Mouse (Mus musculus) regulatory T cell (primary cell): ENCODE results near the gene Rbm38.

Source experiments
- in situ Hi-C: fragments of 300-600 bp; cut with MboI, MseI; formaldehyde crosslinking; loops from one replicate; pipeline ENCODE4 v1.15.1; 2025; ENCODE audit warnings: high pct_unique_total_duplicates

The Rbm38 gene

GRCm38 (mm10) chr2:173036055-173036454 lies 15.8 kb downstream of the Rbm38 start:
- in situ Hi-C loops, result no loop called here

DNA sequence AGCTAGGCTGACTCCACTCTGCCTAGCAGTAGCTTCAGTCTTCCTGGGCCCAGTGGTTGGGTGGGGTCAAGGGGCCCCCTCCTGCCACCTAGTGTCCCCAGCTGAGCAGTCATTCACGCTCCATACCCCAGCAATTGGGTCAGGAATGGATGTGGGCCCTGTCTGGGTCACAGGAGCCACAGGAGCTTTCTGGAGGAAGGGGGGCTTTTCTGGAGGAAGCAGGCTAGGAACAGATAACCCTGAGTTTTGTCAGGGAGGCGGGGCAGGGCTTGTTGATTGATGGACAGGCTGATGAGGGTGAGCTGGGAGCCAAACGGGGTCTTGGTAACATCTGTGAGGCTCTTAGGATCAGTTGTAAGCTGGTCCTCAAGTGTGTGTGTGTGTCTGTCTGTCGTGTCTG lies 16.3 kb downstream of the Rbm38 start:
- in situ Hi-C loops, result no loop called here

DNA sequence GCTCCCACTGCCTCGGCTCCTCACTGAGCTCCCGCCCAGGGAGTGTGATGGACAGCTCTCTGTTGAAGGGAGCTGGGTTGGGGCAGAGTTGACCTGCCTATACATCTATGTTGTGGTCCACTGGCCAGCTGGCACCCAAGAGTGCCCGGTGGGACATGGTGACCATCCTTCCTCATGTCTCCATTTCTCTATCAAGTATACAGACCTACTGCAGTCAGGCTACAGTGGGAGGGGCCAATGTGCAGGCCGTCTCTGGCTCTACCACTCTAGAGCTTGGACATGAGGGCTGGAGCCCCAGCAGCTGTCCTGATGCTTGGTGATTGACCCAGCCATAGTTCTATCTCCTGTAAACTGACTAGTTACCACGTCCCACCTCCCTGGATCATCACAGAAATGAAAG lies 17.0 kb downstream of the Rbm38 start:
- in situ Hi-C loops, result no loop called here

GRCm38 (mm10) chr2:173037827-173038607 lies 17.7 kb downstream of the Rbm38 start:
- in situ Hi-C loops, result no loop called here

- in situ Hi-C loops, result no loop called here
These were observed 18.7 kb downstream of the Rbm38 start for GRCm38 (mm10) chr2:173039041-173039440.

GRCm38 (mm10) chr2:173040803-173041202 lies 20.5 kb downstream of the Rbm38 start:
- in situ Hi-C loops, result no loop called here

DNA sequence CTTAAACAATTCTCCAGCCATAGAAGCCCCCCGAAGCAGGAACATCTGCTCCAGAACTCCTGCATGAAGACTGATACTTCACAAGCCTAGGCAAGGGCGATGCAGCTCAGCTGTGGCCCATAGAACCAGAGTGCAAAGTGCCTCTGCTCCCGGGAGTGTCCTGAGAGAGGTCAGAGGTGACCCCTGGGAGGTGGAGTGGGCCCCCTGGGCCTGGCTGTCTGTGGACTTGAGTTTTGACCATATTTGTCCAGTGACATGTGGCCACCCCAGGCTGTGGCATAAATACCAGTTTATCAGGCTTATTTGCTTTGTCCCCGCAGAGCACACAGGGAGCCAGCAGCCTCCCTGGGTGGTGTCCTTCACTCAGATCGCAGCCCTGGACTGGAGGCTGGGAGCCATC lies 20.9 kb downstream of the Rbm38 start:
- in situ Hi-C loops, result no loop called here

GRCm38 (mm10) chr2:173041893-173042292 lies 21.6 kb downstream of the Rbm38 start:
- in situ Hi-C loops, result no loop called here

GRCm38 (mm10) chr2:173042504-173043162 lies 22.3 kb downstream of the Rbm38 start:
- in situ Hi-C loops, result no loop called here

- in situ Hi-C loops, result no loop called here
These were observed 24.1 kb downstream of the Rbm38 start for GRCm38 (mm10) chr2:173044198-173044970.

DNA sequence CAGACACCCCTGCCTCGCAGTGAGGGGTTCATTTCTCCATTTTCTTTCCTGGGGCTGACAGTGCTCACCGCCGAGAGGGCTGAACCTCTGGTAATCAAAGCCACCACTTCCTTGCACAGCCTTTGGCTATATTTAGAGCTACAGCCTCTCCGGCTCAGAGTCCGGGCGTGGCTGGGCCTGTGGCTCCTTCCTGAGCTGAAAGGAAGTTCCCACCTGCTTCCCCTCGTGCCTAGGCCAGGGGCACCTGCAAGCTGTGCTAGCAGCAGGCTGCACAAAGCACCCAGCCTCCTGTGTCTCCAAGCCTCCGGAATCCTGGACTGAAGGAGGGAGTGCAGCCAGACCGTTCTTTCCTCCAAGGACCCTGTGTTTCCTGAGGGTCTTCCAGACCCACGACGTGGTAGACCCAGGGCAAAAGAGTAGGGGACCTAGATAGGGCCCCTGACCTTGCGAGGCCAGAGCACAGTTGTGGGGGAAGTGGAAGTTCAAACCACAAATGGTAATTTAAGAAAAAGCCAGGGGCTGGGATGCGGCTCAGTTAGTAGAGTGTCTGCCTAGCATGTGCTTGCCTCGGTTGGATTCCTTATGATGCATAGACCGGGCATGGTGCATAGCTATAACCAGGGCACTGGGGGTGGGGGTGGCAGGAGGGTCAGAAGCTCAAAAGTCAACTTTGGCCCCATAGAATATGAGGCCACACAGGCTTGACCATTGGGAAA lies 26.4 kb downstream of the Rbm38 start:
- in situ Hi-C loops, result no loop called here

- in situ Hi-C loops, result no loop called here
These were observed 27.2 kb downstream of the Rbm38 start for GRCm38 (mm10) chr2:173047471-173047870.

GRCm38 (mm10) chr2:173048041-173048745 lies 27.9 kb downstream of the Rbm38 start:
- in situ Hi-C loops, result no loop called here

DNA sequence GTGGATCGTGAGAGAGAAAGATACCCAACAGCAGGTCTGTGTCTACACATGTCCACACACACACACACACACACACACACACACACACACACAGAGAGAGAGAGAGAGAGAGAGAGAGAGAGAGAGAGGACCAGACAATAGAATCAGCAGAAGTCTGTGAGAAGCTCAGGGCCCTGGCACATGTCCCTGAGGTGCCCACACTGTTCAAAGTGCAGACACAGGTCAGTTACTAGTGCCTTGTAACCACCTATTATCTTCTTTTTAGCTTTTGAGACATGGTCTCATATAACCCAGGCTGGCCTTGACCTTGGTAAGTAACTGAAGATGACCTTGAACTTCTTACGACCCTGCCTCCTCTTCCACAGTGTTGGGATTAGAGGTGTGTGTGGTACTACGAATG lies 28.9 kb downstream of the Rbm38 start:
- in situ Hi-C loops, result no loop called here

DNA sequence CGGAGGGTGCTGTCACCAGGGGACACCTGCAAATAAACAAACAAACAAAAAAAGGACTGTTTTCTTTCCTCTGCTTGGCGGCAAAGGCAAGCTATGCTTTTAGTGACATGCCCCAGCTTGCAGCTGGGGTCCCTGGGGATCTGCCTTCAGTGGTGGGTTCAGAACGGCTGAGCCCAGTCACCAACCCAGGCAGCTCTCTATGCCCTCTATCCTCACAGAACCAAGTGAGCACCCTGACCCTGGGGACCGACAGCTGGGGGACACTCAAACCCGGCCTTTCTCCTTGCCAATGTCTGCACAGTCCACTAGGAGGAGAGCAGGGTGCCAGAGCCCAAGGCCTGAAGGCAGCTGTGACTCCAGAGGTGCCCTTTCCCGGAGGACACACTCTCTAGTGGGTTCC lies 29.5 kb downstream of the Rbm38 start:
- in situ Hi-C loops, result no loop called here

- in situ Hi-C loops, result no loop called here
These were observed 30.5 kb downstream of the Rbm38 start for GRCm38 (mm10) chr2:173050604-173051382.

DNA sequence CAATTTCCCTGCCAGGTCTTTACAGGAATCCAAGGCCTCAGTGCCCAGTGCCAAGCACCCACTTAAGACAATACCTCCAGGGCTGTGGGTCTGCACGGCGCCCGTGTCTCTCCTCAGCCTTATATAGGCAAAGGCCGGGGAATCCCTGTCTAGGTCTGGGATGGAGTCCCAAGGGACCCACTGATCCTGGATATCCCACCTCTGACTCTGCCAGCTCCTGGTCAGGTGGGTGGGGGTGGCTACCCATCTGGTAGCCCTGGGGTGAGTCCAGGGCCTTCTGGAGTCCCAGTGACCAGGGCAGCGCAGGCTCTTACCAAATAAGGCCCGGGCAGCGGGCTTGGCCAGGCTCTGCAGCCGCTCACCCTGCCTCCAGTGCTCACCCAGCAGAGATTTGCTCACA lies 32.6 kb downstream of the Rbm38 start:
- in situ Hi-C loops, result no loop called here

DNA sequence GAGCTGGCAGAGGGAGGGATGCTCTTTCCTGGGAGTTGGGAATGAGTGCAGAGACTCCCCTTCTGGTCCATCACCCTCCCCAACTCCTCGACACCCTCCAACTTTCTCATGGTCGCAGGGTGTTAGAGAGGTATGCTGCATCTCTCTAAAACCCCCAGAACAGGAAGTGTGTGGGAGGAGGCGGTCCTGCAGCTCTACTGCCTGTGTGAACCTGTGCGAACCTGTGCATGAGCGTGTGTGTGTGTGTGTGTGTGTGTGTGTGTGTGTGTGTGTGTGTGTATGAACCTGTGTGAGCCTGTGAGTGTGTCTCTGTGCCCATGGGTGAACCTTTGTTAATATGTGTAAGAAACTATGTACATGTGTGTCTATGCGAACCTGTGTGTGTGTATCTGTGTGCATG lies 33.5 kb downstream of the Rbm38 start:
- in situ Hi-C loops, result no loop called here

- in situ Hi-C loops, result no loop called here
These were observed 36.1 kb downstream of the Rbm38 start for GRCm38 (mm10) chr2:173056303-173056881.

- in situ Hi-C loops, result no loop called here
These were observed 36.6 kb downstream of the Rbm38 start for GRCm38 (mm10) chr2:173056882-173057315.
